Mouse (Mus musculus): ENCODE measurements around the gene Mgat3.

Mgat3 gene

DNA sequence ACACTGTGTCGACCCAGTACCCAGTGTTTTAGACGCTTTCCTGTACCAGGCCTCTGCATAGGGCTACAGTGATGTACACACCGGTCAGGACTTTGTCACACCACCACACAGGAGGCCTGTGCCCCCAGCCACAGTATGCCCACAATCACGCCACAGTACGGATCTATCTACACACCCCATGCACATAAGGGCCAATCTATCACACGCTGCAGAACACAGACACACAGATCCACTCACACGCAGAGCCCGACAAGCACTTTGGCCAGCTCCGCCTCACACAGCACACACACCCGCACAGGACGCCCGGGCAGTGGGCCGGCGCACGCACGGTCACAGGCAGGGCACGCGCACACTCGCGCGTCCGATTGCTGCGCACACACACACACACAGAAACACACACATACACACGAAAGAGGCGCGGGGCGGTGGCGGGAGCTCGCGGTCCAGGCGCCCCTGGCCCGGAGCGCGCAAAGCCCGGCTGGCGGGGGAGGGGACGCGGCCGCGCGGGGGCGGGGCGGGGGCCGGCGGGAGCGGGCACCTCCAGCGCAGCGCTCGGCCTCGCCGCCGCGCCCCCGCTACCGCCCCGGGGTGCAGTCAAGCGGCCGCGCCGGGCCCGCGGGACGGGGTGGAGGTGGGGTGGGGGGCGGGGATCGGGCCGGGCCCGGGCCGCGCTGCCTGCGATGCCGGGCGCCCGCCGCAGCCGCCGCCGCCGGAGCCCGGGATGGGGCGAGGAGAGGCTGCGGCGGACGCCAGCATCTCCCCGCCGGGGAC, at the start of gene Mgat3:
Gene Mgat3 (plus strand): TSS at position 721 of the 771 bp plus-strand sequence.
- DNase-seq (ENCODE audit: low spot score) = peak; percentile 66

DNA sequence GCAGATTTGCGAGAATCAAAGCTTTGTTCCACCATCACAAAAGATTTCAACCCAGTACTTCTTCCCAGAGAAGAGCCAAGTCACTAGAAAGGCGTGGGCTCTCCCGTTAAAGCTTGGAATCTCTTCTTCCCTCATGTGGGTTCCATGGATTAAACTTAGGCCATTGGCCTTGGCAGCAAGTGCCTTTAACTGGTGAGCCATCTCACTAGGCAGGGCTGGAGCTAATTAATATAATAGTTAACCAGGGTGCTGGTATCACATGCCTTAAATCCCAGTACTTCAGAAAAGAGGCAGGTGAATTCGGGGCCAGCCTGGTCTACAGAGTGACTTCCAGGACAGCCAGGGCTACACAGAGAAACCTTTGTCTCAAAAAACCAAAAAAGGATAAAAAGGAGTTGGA, 48.9 kb upstream of the Mgat3 start:
- no peak for DNase-seq (ENCODE audit: low spot score)

GRCm38 (mm10) chr15:80127191-80127590, 46.3 kb upstream of the Mgat3 start:
- DNase-seq (ENCODE audit: low spot score) = peak; percentile 27

GRCm38 (mm10) chr15:80129982-80130381, 43.5 kb upstream of the Mgat3 start:
- DNase-seq (ENCODE audit: low spot score) = no peak

DNA sequence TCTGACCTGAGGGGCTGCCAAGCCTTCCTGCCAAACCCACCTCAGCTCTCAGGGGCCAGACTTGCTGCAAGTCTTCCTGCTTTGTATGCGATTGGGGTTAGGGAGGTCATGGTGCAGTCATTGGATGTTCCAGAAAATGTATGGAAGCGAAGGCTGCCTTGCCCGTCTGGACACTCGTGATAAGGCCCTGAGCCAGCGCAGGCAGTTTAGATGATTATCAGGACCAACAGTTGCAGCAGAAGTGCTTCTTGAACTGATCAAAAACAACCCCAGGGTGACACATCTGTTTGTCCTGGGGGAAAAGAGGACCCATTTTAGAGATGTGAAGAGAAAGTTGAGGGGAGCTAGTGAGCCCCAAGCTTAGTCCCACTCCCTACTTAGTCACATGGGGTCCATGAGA, 42.8 kb upstream of the Mgat3 start:
- no peak for DNase-seq (ENCODE audit: low spot score)

GRCm38 (mm10) chr15:80131421-80131820, 42.1 kb upstream of the Mgat3 start:
- DNase-seq (ENCODE audit: low spot score) = no peak

GRCm38 (mm10) chr15:80132452-80132851, 41.1 kb upstream of the Mgat3 start:
- DNase-seq (ENCODE audit: low spot score) = no peak

DNA sequence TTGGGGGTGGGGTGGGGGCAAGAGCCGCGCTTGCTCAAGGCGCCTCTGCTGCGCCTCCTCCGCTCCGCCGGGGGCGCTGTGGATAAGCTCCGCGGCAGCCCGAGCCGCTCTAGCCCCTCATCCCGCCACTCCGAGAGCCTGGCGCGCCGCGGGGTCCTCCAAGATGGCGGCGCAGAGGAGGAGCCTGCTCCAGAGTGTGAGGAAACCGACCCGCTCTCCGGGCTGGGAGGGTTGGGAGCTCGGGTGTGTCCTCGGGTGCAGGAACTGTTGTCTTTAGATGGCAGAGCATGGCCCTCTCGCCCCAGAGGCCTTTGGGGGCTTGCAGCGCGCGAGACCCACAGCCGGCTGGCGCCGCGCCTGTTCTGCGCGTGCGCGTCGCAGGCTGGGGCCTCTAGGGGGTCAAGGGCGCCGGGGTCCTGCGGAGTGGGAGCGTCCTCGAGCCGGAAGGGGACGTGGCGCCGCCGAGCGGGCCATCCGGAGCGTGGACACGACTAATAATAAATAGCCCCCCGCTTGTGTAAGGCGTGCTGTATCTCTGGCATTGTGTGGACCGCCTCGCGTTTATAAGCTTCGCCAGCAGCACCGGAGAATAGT, 40.4 kb upstream of the Mgat3 start, which contains the start of gene Tab1:
Gene Tab1 (plus strand): TSS at position 135 of the 594 bp plus-strand sequence.
- peak; percentile 97 for DNase-seq (ENCODE audit: low spot score)

DNA sequence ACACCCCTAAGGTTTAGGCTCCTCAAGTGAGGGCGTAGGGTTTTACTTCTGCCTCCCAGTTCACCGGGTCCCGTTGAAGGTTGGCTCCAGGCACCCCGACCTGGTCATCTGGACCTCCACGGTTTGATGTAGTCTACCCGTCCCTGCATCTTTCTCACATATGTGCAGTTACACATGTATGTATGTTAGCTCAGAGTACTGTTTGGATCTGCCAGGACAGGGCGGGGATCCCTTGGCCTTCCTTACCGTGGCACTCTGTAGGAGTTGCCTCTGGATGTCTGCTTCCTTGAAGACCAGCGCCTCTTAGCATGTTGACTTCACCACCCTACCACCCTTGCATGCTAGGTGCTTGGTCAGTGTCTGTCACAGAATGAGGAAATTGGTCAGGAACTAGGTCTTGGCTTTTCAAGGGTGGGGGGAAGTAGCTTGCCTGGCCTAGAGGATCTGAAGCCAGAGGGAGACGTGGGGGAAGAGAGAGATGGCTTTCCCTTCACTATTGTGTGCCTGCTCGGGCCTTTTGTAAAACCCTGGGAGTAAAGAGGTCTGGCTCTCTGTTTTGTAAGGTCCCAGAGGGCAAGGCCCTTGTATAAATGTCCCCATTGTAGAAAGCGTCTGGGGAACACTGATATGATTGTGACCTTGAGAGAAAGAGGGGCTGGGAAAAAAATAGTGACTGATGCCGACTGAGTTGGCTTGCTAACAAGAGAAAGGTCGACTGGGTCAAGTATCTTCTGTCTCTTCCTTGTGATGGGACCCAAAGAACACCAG, 39.7 kb upstream of the Mgat3 start:
- DNase-seq (ENCODE audit: low spot score) = peak; percentile 22

- no peak for DNase-seq (ENCODE audit: low spot score)
Measured at GRCm38 (mm10) chr15:80134450-80134847, 39.1 kb upstream of the Mgat3 start.

DNA sequence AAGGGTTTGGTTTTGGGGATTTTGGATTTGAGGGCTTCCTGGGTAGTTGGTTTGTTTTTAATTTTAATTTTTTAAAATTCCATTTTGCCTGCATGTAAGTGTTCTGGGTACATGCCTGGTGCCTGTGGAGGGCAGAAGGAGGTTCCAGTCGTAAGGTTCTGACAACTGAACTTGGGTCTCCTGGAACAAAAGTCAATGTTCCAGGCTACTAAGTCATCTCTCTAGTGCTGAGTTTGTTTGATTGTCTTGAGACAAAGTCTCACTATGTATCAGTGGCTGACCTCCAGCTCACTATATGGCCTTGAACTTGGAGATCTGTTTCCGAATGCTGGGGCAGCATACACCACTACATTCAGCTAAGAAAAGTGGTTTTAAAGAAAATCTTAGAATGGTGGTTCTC, 38.0 kb upstream of the Mgat3 start:
- no peak for DNase-seq (ENCODE audit: low spot score)

DNA sequence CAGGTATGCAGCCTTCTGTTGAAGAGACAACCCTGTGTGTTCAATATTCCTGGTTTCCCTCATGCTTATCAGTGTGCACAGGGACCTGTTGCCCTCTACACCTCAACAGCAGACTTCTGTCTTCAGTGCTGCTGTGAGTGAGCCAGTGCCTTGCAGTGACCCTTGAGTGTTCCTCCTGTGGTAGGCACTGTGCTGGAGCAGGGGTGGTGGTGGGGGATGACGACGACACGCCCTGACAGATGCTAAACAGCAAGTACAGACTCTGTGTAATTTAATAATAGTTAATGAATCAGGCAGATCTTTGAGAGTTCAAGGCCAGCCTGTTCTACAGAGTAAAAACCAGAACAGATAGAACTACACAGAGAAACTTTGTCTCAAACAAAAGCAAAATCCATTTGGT, 36.9 kb upstream of the Mgat3 start:
- no peak for DNase-seq (ENCODE audit: low spot score)

DNA sequence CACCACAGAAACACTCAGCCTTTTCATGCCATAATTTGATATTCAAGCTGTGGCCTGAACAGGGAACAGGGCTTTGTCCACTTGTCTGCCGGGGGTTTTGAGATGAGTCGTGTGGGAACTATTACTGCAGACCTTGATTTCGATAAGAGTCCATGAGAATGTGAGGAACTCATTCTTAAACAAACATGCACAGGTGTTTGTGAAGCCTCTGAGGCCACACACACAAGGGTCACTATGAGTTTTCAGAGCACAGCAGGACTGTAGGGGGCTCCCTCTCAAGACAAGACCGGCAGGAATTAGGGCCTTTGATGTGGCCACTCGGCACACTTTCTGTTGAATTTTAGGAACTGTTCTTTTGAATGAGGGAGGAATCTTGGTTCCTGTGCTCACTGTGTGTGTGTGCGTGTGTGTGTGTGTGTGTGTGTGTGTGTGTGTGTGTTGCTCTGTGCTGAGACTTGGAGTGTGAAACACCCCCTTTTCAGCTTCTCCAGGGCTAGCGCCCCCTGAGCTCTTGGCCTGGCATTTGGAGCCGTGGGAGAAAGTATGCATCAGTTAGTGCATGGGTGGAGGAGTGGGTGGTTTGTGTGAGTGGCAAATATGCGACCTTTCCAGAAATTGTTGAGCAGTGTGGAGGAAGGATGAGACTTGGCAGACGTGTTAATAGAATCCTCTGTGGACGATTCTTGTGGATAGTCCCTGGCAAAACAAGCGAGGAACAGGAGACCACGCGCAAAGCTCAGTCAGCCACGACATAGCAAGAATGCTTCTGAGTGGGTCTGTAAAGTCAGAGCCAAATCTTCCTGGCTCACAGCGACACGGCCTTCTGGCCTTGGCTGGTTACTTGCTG, 35.4 kb upstream of the Mgat3 start:
- peak; percentile 11 for DNase-seq (ENCODE audit: low spot score)

DNA sequence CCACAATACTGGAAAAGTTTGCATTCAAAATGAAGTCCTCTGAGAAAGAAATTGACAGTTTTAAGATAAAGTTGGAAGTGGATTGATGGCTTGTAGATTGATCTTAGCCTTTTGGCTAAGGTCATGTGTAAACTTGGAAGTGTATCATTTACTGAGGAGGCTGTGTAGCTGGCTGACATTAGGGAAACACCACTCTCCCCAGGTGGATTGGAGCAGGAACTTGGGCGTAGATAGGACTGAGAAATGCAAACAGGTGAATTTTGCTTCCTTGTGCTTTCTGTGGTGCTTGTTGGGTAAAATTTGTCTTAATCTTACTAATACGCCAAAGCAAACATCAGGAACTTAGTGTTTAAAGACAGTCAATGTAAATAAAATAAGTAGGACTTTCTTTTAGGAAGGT, 33.2 kb upstream of the Mgat3 start:
- DNase-seq (ENCODE audit: low spot score) = no peak

- DNase-seq (ENCODE audit: low spot score) = no peak
Measured at GRCm38 (mm10) chr15:80140878-80141277, 32.6 kb upstream of the Mgat3 start.

DNA sequence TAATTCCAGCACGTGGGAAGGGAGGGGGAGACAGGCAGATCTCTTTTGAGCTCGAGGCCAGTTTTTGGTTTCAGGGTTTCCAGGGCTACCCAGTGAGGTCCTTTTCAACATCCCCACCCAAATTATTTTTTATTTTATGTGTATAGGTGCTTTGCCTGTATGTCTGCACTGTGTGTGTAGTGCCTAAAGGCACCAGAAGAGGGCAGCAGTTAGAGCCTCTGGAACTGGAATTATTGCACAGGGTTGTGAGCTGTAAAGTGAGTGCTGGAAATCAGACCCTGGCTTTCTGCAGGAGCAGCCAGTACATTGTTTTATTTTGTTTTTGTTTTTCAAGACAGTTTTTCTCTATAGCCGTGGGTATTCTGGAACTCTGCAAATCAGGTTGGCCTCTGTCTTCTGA, 31.4 kb upstream of the Mgat3 start:
- peak; percentile 16 for DNase-seq (ENCODE audit: low spot score)

DNA sequence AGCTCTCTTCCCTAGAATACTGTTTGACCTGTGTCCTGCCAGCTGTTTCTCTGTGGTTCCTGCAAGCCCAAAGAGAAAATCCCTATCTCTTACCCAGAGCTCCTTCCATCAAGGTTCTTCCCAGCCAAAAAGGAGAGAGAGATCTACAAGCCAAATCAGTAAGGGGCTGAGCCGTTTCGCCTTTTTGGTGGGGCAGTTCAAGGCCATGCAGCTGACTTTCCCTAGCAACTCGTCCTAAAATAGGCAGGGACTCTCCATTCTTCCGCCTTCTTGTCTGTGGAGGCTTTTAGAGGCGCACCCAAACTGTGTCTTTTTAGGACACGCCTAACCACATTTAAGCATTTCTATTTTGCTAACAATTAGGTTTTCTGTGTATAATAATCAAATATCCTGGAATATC, 29.8 kb upstream of the Mgat3 start:
- no peak for DNase-seq (ENCODE audit: low spot score)

- DNase-seq (ENCODE audit: low spot score) = no peak
Measured at GRCm38 (mm10) chr15:80145397-80145796, 28.1 kb upstream of the Mgat3 start.

DNA sequence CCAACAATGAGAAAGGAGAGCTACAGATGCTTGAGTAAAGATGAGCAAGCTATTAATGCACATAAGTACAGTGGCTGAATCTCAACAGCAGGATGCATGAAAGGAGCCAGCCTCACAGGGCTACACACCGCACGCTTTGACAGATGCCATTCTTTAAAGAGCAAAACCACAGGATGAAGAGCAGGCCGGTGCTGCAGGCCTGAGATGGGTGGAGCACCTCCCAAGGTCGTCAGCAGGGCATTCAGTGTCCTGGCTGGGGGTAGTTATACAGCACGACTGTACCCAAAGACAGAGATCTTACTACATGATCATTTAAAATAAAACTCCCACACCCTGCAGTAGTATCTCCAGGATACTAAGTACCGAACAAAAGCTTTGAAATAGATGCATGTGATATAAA, 27.4 kb upstream of the Mgat3 start:
- no peak for DNase-seq (ENCODE audit: low spot score)

DNA sequence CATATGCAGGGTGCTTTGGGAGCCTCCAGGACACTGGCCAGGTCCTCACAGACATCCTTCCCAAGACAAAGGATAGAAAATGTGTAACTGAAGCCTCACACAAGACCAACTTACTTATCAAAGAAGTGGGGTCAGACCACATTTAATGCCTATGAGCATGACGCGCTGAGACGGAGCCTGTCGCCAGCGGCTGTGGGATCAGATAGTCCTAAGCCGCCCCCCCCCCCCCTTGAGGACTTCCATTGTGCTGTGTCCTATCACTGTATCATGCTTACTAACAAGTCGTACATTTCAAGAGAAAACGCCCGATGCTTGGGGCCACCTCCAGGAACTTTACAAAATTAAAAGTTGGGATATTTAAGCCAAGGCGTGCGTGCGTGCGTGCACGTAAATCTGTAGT, 26.4 kb upstream of the Mgat3 start:
- DNase-seq (ENCODE audit: low spot score) = no peak

GRCm38 (mm10) chr15:80147511-80147910, 26.0 kb upstream of the Mgat3 start:
- DNase-seq (ENCODE audit: low spot score) = no peak

DNA sequence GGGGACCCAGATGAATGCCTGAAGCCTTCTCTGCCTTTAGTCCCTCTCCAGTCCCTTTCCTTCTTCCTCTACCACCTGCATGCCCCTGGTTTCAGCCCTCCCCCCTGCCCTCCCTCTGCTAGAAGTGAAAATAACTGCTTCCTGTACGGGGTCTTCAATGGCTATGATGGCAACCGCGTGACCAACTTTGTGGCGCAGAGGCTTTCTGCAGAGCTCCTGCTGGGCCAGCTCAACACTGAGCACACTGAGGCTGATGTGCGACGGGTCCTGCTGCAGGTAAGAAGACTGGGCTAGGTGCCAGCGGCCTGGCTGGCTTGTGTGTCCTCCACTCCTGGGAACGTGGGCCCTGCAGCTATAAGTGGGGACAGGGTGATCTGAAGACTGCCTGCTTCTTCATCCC, 25.0 kb upstream of the Mgat3 start:
- DNase-seq (ENCODE audit: low spot score) = no peak
